23 mouse cellular contexts compared by ENCODE assay signal in genomic region chr1:58570437-58570836, GRCm38 (mm10).
"Had no signal": no experiment of that assay in that cellular context is flagged by ENCODE, and none has a peak within 500 bp of the region (broad histone marks: within the 10 kb centered on the region; RNA-seq: fewer than 3 reads in every experiment).

No protein-coding gene starts in this region.

- H3K4me2 ChIP-seq: heart, embryonic 12.5 days; hindbrain, embryonic 13.5 days; hindbrain, embryonic 15.5 days; intestine, embryonic 15.5 days; limb, embryonic 13.5 days; limb, embryonic 15.5 days; liver, embryonic 12.5 days had no signal

- H3K9ac ChIP-seq: heart, embryonic 12.5 days; hindbrain, embryonic 13.5 days; hindbrain, embryonic 15.5 days; intestine, embryonic 15.5 days; limb, embryonic 13.5 days; limb, embryonic 15.5 days; liver, embryonic 12.5 days; liver, embryonic 14.5 days had no signal

- H3K36me3 ChIP-seq: heart, embryonic 10.5 days; heart, embryonic 12.5 days; hindbrain, embryonic 13.5 days; hindbrain, embryonic 15.5 days; intestine, embryonic 15.5 days; limb, embryonic 13.5 days; limb, embryonic 15.5 days; liver, embryonic 12.5 days had no signal

- H3K4me3 ChIP-seq: gastrocnemius, adult 2 months; heart, embryonic 10.5 days; heart, embryonic 12.5 days; hindbrain, embryonic 13.5 days; hindbrain, embryonic 15.5 days; intestine, embryonic 15.5 days; layer of hippocampus, adult 2 months; limb, embryonic 13.5 days; limb, embryonic 15.5 days; liver, embryonic 12.5 days had no signal

- H3K4me1 ChIP-seq: heart, embryonic 10.5 days; heart, embryonic 12.5 days; hindbrain, embryonic 13.5 days; hindbrain, embryonic 15.5 days; intestine, embryonic 15.5 days; limb, embryonic 13.5 days; limb, embryonic 15.5 days had no signal

- ATAC-seq: inflammation-experienced regulatory T-cells, adult 6 months; intestine, embryonic 15.5 days; intestine, postnatal 0 days; liver, embryonic 12.5 days had no signal

- H3K27me3 ChIP-seq: heart, embryonic 12.5 days; hindbrain, embryonic 13.5 days; hindbrain, embryonic 15.5 days; intestine, embryonic 15.5 days; limb, embryonic 13.5 days; limb, embryonic 15.5 days; liver, embryonic 12.5 days had no signal

- H3K27ac ChIP-seq: gastrocnemius, adult 2 months; heart, embryonic 10.5 days; hindbrain, embryonic 13.5 days; hindbrain, embryonic 15.5 days; intestine, embryonic 15.5 days; layer of hippocampus, adult 2 months; limb, embryonic 13.5 days; limb, embryonic 15.5 days; liver, embryonic 12.5 days; liver, embryonic 14.5 days had no signal

- H3K9me3 ChIP-seq: heart, embryonic 10.5 days; heart, embryonic 12.5 days; hindbrain, embryonic 13.5 days; hindbrain, embryonic 15.5 days; intestine, embryonic 15.5 days; limb, embryonic 13.5 days; limb, embryonic 15.5 days; liver, embryonic 12.5 days had no signal

- DNase-seq: gastrocnemius, adult 2 months; gastrocnemius, postnatal 10 days; gastrocnemius, postnatal 25 days; heart, adult 18-20 months; heart, postnatal 10 days; kidney, adult 18-20 months; kidney, adult 8-10 months; kidney, postnatal 10 days; kidney, postnatal 25 days; kidney, postnatal 4 days; left cerebral cortex, postnatal 4 days had no signal
